Mouse (Mus musculus) large intestine, adult 2 months (tissue): Measurements from ENCODE around the gene Aamdc. TPM values are rescaled to one million over a fixed set of nuclear protein-coding genes. Genes with fewer than 3 reads are reported as not detected.

Experiments
- DNase-seq: peaks from one replicate; pipeline ENCODE4 v3.0.0-alpha.2; 2012; ENCODE audit warnings: low read depth, low spot score
- WGBS: fragments of 180-500 bp; shearing (Covaris S2); methylation state at CpG from one replicate; pipeline ENCODE4 v1.1.7; 2018; 5-methylcytosine and 5-hydroxymethylcytosine counted together
- polyA plus RNA-seq: library from polyadenylated mRNA; depleted of rRNA; stranded (reverse); fragments of >200 nt; gene quantifications from 2 replicates; pipeline ENCODE4 v1.2.3, GENCODE M21; 2012; rRNA removed

Aamdc gene
- polyA plus RNA-seq: 60.3 and 78.1 TPM in 2 replicates

DNA sequence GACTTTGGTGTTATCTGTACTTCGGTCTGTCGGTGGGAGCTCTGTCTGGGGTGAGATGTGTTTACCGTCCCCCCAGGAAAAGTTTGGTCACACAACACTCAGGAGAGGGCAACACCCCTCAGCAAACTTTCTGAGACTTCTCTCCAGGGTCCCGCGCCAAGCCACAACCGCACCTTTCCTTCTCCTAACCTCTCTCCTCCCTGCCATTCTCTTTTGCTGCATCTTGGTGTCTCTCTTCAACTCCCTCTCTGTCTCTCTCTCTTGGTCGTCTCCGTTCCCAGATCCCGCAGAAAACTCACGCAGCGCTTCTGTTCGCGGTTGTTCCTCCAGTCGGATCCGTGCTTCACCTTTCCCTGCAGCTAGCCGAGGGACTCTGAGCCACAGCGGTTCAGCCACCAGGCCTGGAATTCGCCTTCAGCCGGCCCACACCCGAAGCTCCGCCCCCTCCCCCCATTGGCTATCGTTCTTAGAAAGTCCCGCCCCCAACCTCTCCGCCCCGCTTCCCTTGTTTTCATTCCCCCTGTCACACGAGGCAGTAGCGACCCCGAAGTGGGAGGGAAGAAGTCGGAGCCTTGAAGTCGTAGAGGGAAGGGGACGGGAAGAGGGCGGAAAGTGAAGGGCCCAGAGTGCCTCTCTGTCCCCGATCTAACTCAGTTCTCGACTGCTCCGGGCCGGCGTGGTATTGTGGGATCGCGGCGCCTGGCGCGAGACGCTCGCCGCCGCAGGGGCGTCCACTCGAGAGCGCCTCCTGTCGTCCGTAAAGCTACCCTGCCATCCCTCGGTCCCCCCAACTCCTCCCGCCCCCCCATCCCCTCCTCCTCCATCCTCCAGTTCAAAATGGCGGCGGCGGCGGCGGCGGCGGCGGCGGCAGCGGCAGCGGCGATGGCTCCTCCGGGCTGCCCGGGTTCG is at the start of gene Aamdc, which contains the start of gene Rsf1:
Gene Aamdc, minus strand, starts transcription at position 431 of the 909 bp plus-strand sequence.
Gene Rsf1, plus strand, starts transcription at position 823 of the 909 bp plus-strand sequence.
- peak; percentile 94 for DNase-seq
- under 1% methylated on average over 59 of the region's 68 CpGs for WGBS

GRCm38 (mm10) chr7:97623402-97623801 is 44.1 kb upstream of the Aamdc start:
- DNase-seq: no peak

DNA sequence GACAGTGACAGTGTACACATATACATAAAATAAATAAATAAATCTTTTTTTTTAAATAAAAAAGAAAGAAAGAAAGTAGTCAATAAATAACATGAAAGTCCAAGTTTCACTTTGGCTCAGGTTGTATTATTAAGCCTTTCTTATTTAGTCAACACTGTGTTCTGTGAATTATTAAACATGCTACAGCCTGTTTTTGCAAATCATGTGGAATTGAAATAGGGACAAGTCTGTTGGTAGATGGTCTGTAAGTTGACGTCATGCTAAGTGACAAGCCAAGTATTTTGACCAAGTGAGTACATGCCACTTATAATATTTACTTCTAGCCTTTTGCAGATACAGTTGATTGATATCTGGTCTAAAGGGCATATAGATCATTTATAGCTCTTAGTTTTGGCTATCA is 43.4 kb upstream of the Aamdc start:
- no peak for DNase-seq
- 90% methylated on average over 1 of the region's 1 CpGs for WGBS

DNA sequence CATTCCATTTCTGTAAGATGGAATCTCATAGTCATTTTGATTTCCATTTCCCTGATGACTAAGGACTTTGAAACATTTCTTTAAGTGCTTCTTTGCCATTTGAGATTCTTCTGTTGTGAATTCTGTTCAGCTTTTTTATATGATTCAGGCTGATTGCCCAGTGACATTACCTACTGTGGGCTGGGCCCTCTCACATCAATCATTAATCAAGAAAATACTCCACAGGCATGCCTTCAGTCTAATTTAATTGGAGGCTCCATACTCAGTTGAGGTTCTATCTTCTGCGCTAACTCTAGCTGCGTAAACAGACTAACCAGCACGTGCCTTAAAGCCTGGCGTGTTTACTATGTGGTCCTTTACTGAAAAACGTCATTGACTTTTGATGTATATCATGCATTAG is 42.0 kb upstream of the Aamdc start:
- DNase-seq: no peak
- 59% methylated on average over 5 of the region's 5 CpGs for WGBS

DNA sequence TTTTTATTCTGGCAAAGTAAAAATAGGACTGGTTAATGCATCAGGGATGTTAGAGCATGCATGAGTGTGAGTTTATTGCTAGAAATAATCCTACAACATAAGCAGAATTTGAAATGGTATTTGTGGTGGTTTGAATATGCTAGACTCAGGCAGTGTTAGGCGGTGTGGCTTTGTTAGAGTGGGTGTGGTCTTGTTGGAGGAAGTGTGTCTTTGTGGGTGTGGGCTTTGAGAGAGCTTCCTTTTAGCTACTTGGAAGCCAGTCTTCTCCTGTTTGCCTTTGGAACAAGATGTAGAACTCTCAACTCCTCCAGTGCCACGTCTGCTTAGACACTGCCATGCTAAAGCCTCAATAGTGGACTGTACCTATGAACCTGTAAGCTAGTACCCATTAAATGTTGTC is 19.3 kb upstream of the Aamdc start:
- DNase-seq: no peak
- 57% methylated on average over 2 of the region's 2 CpGs for whole genome bisulfite sequencing

- 47% methylated on average over 2 of the region's 2 CpGs for WGBS
Measured at GRCm38 (mm10) chr7:97593535-97593934, 14.2 kb upstream of the Aamdc start.

DNA sequence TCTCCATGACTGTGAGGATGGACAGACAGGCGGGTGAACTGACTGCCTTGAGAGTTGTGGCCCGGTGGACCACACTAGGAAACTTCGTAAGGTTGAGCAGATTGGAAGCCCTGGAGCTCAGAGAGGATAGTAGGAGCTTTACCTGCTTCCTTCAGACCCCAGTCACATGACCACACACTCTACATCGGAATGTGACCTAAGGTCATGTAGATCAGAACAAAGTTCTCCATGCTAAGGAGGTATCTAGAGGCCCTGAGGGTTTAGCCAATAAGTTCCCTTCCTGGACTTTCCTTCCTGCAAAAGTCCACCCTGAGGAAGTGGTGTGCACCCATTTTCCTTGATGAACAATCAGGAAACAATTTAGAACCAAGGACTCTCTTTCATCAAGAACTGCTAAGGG is 13.1 kb upstream of the Aamdc start:
- WGBS: 83% methylated on average over 4 of the region's 4 CpGs
- DNase-seq: no peak

More at GRCm38 (mm10) chr7:97593535-97593934, 14.2 kb upstream of the Aamdc start:
- DNase-seq: no peak

DNA sequence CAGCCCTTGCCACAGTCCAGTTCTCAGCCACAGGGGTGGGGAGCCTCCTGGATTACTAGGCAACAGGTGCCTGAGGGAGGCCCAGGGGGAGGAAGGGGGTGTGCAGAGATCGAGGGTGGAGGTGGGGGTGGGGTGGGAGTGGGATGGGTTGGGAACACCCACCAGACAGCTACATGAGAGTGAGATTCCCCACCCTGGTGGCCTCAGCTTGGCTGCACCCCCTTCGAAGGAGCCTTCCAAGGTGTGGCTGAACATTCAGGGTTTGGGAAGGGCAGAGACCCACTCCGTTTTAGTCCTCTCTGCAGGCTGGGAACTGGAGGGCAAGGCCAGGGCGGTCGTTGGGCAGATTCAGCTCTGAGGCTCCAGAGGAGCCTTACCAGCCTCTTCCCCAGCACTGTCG is 12.0 kb upstream of the Aamdc start:
- no peak for DNase-seq
- WGBS: 70% methylated on average over 6 of the region's 6 CpGs

DNA sequence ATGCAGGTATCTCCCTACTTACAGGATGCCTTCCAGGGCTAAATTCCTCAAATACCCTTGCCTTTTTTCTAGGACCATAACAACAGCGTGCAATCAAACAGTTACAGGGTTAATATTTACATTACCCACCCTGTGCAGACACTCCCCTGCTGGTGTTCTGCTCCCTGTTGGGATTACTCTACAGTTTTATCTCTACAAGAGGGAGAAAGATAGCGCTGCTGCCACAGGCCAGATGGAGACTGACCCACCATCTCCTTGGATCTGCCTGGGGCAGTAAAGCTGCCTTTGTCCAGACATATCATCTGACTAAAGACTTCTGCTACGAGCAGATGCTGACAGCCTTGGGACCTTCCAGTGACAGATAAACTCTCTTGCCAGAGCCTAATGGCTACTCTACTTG is 11.2 kb upstream of the Aamdc start:
- DNase-seq: no peak
- WGBS: 28% methylated on average over 3 of the region's 3 CpGs

DNA sequence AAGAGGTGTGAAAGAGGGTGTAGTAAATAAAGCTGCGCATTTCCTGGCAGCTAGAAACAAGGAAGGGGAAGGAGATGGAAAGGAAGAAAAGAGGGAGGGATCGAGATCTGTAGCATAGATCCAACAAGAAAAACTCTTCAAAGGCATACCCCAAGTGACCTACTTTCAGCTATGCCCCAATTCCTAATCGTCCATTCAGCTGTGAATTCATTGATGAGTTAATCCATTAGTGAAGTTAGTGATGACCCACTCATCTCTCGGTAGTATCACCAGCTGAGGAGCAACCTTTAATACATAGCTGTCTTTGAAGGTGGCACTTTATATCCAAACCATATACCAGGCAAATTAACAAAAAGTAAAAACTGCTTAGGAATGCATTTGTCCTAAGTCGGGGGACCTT is 9.2 kb upstream of the Aamdc start:
- no peak for DNase-seq

DNA sequence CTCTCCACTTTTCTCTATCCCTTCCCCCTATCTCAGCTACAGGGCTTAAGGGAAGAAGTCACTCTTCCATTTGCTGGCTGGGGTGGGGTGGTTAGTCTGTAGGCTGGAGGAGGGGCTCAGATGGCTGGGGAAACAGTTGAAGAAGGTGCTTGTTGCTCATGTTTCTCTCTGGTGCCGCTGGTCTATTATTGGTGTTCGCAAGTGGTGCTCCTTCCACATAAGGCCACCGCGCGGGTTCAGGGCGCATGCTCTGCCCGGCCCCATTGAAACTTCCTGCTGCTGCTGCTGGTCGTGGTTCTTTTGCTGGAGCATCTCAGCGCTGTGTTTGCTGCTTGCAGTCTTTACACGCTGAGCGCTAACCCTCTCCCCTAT is 1.5 kb upstream of the Aamdc start:
- WGBS: under 1% methylated on average over 11 of the region's 11 CpGs
- peak; percentile 62 for DNase-seq

More for the DNA sequence above, 9.2 kb upstream of the Aamdc start:
- WGBS: 77% methylated on average over 5 of the region's 5 CpGs

DNA sequence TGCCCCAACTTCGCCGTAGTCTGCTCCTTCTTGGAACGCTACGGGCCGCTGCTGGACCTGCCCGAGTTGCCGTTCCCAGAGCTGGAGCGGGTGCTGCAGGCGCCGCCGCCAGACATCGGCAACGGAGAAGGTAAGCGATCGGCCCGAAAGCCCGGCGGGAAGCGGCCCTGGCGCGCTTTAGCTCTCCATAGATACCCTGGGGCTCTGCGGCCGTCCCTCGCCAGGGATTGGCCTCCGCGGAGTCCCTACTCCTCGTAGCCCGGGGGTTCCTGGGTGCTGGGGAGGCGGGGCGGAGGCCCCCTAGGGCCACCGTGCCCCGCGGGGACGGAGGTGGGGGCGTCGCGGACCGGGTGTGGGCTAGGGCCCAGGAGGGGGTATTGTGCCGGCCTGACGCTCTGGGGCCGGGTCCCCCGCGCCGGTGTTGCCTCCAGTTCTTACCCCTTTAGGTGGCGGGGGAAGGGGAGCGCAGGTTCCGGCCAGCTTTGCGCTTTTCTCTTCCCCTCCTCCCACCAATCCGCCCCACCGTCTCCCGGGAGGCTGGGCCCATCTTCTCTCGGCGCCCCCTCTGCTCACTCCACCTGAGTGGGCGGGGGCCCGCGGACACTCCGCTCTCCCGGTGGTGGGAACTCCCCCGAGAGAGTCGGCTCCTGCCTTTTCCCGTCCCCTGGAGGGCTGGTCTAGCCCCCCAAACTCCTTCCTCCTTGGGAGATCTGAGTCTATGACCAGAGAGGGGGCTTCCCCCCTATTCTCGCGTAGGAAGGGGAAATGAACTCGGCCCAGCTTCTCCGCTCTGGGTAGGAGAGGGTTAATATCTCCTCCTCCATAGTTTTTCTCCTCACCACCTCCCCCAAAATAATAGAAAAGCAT is 912 bp upstream of the Aamdc start:
- no peak for DNase-seq
- WGBS: under 1% methylated on average over 65 of the region's 65 CpGs

- WGBS: 16% methylated on average over 8 of the region's 8 CpGs
- DNase-seq: no peak
Measured at GRCm38 (mm10) chr7:97578361-97579066, 783 bp downstream of the Aamdc start.

DNA sequence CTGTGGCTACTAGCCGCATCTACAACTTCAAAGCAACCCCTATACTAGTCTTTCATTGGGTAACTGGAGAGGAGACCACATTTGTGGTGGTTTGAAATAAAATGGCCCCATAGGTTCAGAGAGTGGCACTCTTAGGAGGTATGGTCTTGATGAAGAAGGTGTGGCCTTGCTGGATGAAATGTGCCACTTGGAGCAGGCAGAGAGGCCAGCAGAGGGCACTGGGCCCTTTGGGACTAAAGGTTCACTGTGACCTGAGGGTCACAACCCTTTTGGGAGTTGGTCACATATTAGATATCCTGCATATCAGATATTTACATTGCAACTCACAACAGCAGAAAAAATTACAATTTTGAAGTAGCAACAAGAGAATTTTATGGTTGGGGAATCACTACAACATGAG is 8.9 kb downstream of the Aamdc start:
- no peak for DNase-seq
- WGBS: 85% methylated on average over 1 of the region's 1 CpGs

DNA sequence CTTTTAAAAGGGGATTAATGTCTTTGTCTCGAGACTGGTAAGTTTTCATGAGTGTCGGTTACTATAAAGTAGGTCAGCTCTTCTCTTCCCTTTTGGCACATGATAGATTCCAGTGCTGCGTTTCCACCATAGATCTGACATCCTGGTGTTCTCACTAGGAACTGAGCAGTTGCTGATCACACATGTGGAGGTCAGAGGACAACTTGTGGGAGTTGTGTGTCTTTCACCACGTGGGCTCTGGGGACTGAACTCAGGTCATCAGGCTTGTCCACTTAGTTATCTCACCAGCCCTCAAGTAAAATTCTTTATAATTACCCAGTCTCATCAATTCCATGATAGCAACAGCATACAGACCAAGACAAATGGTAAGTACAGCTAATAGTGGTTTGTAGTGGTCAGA is 9.9 kb downstream of the Aamdc start:
- no peak for DNase-seq
- 82% methylated on average over 4 of the region's 4 CpGs for WGBS

DNA sequence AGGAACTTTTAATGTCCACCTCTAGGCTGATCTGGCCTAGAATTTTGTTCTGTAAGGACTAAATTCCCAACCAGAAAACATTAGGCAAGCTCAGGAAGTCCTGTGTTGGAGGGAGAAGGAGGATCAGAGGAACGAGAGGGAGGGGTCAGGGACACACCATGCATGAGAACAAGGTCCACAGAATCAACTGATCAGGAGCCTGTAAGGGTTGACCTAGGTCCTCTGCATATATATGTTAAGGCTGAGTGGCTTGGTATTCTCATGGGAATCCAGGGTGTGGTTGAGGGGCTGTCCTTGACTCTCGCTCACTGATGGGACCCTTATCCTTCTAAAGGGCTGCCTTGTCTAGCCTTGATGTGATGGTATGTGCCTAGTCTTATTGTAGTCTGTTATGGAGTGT is 15.7 kb downstream of the Aamdc start:
- WGBS: 65% methylated on average over 2 of the region's 2 CpGs
- DNase-seq: no peak

- DNase-seq: no peak
- 90% methylated on average over 9 of the region's 9 CpGs for WGBS
Measured at GRCm38 (mm10) chr7:97550673-97551072, 28.6 kb downstream of the Aamdc start.

DNA sequence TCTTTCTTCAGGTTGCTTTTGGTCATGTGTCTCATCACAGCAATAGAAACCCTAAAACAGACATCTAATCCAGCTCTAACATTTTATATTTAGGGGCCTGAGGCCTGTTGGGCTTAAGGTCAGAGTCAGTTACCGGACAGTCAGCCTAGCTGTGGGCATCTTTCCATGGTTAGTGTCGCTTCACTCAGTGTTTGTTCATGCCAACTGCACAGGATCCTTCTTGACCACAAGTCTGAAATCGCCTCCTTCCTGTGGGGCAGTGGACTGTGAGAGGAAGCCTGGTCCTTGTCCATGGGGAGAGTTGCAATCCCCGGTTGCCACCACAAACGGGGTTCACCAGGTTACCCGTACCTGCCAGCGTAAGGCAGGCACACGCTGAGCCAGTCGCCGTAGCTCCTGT is 30.0 kb downstream of the Aamdc start:
- DNase-seq: no peak
- 96% methylated on average over 10 of the region's 10 CpGs for WGBS

DNA sequence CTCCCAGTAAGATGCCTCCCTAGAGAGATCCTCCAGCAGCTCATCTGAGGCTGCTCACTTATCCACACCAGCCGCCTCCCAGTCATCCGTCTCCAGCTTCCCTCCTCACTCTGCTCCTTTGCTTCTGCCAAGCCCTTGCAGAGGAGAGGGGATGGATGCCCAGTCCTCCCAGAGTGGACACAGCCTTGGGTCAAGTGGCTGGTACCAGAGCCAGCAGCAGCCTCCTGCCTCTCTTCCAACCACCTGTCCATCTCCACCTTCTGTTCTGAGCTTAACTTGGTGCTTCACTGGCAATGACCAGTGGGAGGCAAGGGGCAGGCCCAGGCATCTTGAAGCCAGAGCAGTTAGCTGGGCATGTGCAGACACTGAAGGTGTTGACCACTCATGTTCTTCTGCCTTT is 32.8 kb downstream of the Aamdc start:
- no peak for DNase-seq
- WGBS: 98% methylated on average over 2 of the region's 2 CpGs

- WGBS: 90% methylated on average over 5 of the region's 5 CpGs
- no peak for DNase-seq
Measured at GRCm38 (mm10) chr7:97536571-97536970, 42.7 kb downstream of the Aamdc start.
